Mouse (Mus musculus): Measurements from ENCODE around the gene Ctnnal1.

GRCm38 (mm10) chr4:56888483-56888882 lies 23.5 kb upstream of the Ctnnal1 start:
- no peak for TF ChIP-seq POLR2A (IDR thresholded peaks at IDR 0.05; ENCODE audit: extremely low read depth, insufficient read depth, low read length)
- no peak for TF ChIP-seq CTCF (IDR thresholded peaks at IDR 0.05; ENCODE audit: extremely low read depth, insufficient read depth, low read length)
